Mouse (Mus musculus) CH12.LX (cell line): ENCODE results near the gene Laptm5. TPM values are rescaled to one million over a fixed set of nuclear protein-coding genes. Genes with fewer than 3 reads are reported as not detected.

ENCODE experiments used
- DNase-seq: peaks from one replicate; pipeline ENCODE4 v3.0.0-alpha.2; 2013; ENCODE audit errors: extremely low read depth
- H3K27ac ChIP-seq: 2 replicates; pipeline ENCODE4 v1.5.1; 2012; ENCODE audit warnings: low read depth, mild to moderate bottlenecking, control low read depth, moderate library complexity; ENCODE audit not compliant: insufficient read depth
- H3K27me3 ChIP-seq: replicated peaks from 2 replicates; pipeline ENCODE3; 2012; ENCODE audit warnings: inconsistent platforms
- H3K36me3 ChIP-seq, 2 experiments: replicated peaks in 1 of 2; 2 replicates each; pipeline versions ENCODE3 to v1.6.1; 2012; ENCODE audit warnings: inconsistent platforms in 1 of 2, low read length in 1 of 2, mild to moderate bottlenecking in 1 of 2, mixed read lengths in 1 of 2, moderate library complexity in 1 of 2; ENCODE audit not compliant: control insufficient read depth in 1 of 2, insufficient read depth in 1 of 2
- H3K4me1 ChIP-seq, 2 experiments: 2 replicates each; pipeline ENCODE4 v1.6.1; 2012; ENCODE audit warnings: inconsistent platforms in 1 of 2, moderate library complexity in 1 of 2; ENCODE audit not compliant: insufficient read depth in 2 of 2, control insufficient read depth in 1 of 2
- H3K4me2 ChIP-seq: 2 replicates; pipeline ENCODE4 v1.6.1; 2012; ENCODE audit warnings: low read depth, mild to moderate bottlenecking, control low read depth; ENCODE audit not compliant: poor library complexity, insufficient read depth, severe bottlenecking
- H3K4me3 ChIP-seq, 3 experiments: fragments of 150-350 bp in 1 of 3; sonication (generic) in 1 of 3; replicated peaks in 1 of 3; 2 replicates each; pipeline versions ENCODE3 to v1.5.1; 2011 to 2012; ENCODE audit warnings: low read depth in 2 of 3, low read length in 2 of 3, mild to moderate bottlenecking in 2 of 3, moderate library complexity in 2 of 3, control low read depth in 1 of 3, improper control_type of control experiment in 1 of 3, inconsistent platforms in 1 of 3, mixed read lengths in 1 of 3; ENCODE audit not compliant: poor library complexity in 1 of 3
- H3K79me2 ChIP-seq: replicated peaks from 2 replicates; pipeline ENCODE4 v1.6.1; 2012; ENCODE audit warnings: mild to moderate bottlenecking, moderate library complexity; ENCODE audit not compliant: control insufficient read depth, poor library complexity, insufficient read depth, severe bottlenecking; ENCODE audit errors: extremely low read depth
- H3K9ac ChIP-seq: 2 replicates; pipeline ENCODE4 v1.6.1; 2012; ENCODE audit warnings: low read depth, mild to moderate bottlenecking, control low read depth, moderate library complexity; ENCODE audit not compliant: insufficient read depth
- H3K9me3 ChIP-seq: replicated peaks from 2 replicates; pipeline ENCODE3; 2012; ENCODE audit warnings: low read length, inconsistent platforms, mixed read lengths
- BHLHE40 ChIP-seq: IDR thresholded peaks from 2 replicates; pipeline ENCODE4 v1.6.1; 2011; ENCODE audit warnings: mild to moderate bottlenecking, low read depth, low read length, improper control_type of control experiment
- CHD2 ChIP-seq: IDR thresholded peaks from 2 replicates; pipeline ENCODE4 v1.6.1; 2011; ENCODE audit warnings: low read length, improper control_type of control experiment
- CTCF ChIP-seq, 2 experiments: IDR thresholded peaks in 1 of 2; conservative IDR thresholded peaks in 1 of 2; 2 replicates each; pipeline ENCODE4 v1.5.1; 2011 to 2012; ENCODE audit warnings: low read depth in 2 of 2, low read length in 2 of 2, improper control_type of control experiment in 1 of 2, inconsistent platforms in 1 of 2, mild to moderate bottlenecking in 1 of 2, moderate library complexity in 1 of 2
- ELF1 ChIP-seq: IDR thresholded peaks from 2 replicates; pipeline ENCODE4 v1.6.1; 2014; ENCODE audit warnings: low read depth, mild to moderate bottlenecking, inconsistent platforms, low read length, improper control_type of control experiment
- EP300 ChIP-seq: IDR thresholded peaks from 2 replicates; pipeline ENCODE4 v1.6.1; 2011; ENCODE audit warnings: low read length, improper control_type of control experiment
- IRF4 ChIP-seq: IDR thresholded peaks from 2 replicates; pipeline ENCODE4 v1.6.1; 2014; ENCODE audit warnings: low read depth, mild to moderate bottlenecking, inconsistent platforms, low read length, improper control_type of control experiment
- MAX ChIP-seq: IDR thresholded peaks from 2 replicates; pipeline ENCODE4 v1.6.1; 2011; ENCODE audit warnings: low read length, improper control_type of control experiment
- MXI1 ChIP-seq: IDR thresholded peaks from 2 replicates; pipeline ENCODE4 v1.6.1; 2011; ENCODE audit warnings: mild to moderate bottlenecking, low read depth, low read length, improper control_type of control experiment
- MYC ChIP-seq: IDR thresholded peaks from 2 replicates; pipeline ENCODE4 v1.6.1; 2011; ENCODE audit warnings: low read depth, mild to moderate bottlenecking, improper control_type of control experiment, low read length
- NELFE ChIP-seq: IDR thresholded peaks from 2 replicates; pipeline ENCODE4 v1.6.1; 2011; ENCODE audit warnings: low read depth, low read length, improper control_type of control experiment
- NRF1 ChIP-seq: IDR thresholded peaks from 2 replicates; pipeline ENCODE4 v1.6.1; 2014; ENCODE audit warnings: low read depth, mild to moderate bottlenecking, inconsistent platforms, low read length, improper control_type of control experiment, moderate library complexity
- PAX5 ChIP-seq: IDR thresholded peaks from 2 replicates; pipeline ENCODE4 v1.6.1; 2012; ENCODE audit warnings: low read length, inconsistent platforms, mixed read lengths
- RAD21 ChIP-seq: IDR thresholded peaks from 2 replicates; pipeline ENCODE4 v1.6.1; 2011; ENCODE audit warnings: low read depth, mild to moderate bottlenecking, low read length, improper control_type of control experiment, moderate library complexity
- RCOR1 ChIP-seq: conservative IDR thresholded peaks from 2 replicates; pipeline ENCODE4 v1.6.1; 2012; ENCODE audit warnings: low read depth, mild to moderate bottlenecking, inconsistent platforms, low read length, improper control_type of control experiment
- SIN3A ChIP-seq: IDR thresholded peaks from 2 replicates; pipeline ENCODE4 v1.6.1; 2012; ENCODE audit warnings: low read length, improper control_type of control experiment, inconsistent platforms
- SMC3 ChIP-seq: IDR thresholded peaks from 2 replicates; pipeline ENCODE4 v1.6.1; 2011; ENCODE audit warnings: low read depth, low read length, improper control_type of control experiment
- TBP ChIP-seq: conservative IDR thresholded peaks from 2 replicates; pipeline ENCODE4 v1.6.1; 2011; ENCODE audit warnings: low read depth, low read length, improper control_type of control experiment
- TCF12 ChIP-seq: IDR thresholded peaks from 2 replicates; pipeline ENCODE4 v1.6.1; 2014; ENCODE audit warnings: low read depth, mild to moderate bottlenecking, inconsistent platforms, low read length, improper control_type of control experiment
- ZC3H11A ChIP-seq: IDR thresholded peaks from 2 replicates; pipeline ENCODE4 v1.6.1; 2012; ENCODE audit warnings: low read depth, mild to moderate bottlenecking, inconsistent platforms, low read length, improper control_type of control experiment
- ZMIZ1 ChIP-seq: IDR thresholded peaks from 2 replicates; pipeline ENCODE4 v1.6.1; 2012; ENCODE audit warnings: low read depth, mild to moderate bottlenecking, inconsistent platforms, low read length, improper control_type of control experiment
- ZNF384 ChIP-seq: IDR thresholded peaks from 2 replicates; pipeline ENCODE4 v1.6.1; 2012; ENCODE audit warnings: low read depth, low read length, improper control_type of control experiment, inconsistent platforms
- dilution Hi-C: fragments of 300-500 bp; cut with MboI; formaldehyde crosslinking; loops from 2 replicates; pipeline ENCODE4 v1.14.3; 2020; ENCODE audit warnings: low sequenced_read_pairs; ENCODE audit not compliant: extremely low pct_unique_long_range_greater_than_20kb, extremely low pct_ligation_motif_present
- in situ Hi-C: fragments of 300-500 bp; cut with MboI; formaldehyde crosslinking; loops from 3 replicates; pipeline ENCODE4 v1.14.3; 2019; ENCODE audit warnings: low sequenced_read_pairs, low pct_ligation_motif_present, low pct_unique_long_range_greater_than_20kb, mixed read lengths
- polyA plus RNA-seq: library from polyadenylated mRNA; unstranded; fragments of >175 nt; gene quantifications from 2 replicates; pipeline ENCODE4 v1.2.1, GENCODE M21; 2012; ENCODE audit warnings: low read depth; ENCODE audit not compliant: insufficient read length
- total RNA-seq, 2 experiments: library from RNA; depleted of rRNA; stranded (reverse); fragments of 300-350 nt in 1 of 2; fragments of >200 nt in 1 of 2; gene quantifications; 2 replicates each; pipeline ENCODE4 v1.2.3; 2012 to 2014

The Laptm5 gene
- total and polyA plus RNA-seq, 3 experiments, result 41.1 to 594 (median 225) TPM

DNA sequence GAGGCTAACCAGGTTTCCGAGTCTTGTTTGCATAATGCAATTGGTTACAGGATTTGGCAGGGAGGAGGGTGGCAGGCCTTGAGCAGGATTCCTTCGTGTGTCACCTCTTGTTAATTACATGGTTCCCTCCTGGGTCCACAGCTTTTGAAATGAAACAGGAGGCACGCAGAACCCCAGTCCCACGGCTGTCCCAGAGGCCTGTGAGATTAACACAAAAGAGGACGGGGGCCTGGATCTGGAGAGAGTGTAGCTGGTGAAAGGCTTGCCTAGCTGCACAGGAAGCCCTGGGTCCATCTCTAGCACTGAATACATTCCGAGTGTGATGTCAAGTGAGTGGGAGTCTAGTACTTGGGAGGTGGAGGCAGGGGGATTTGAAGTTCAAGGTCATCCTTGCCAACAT lies 46.8 kb downstream of the Laptm5 start:
- no peak for TF ChIP-seq ELF1
- no peak for TF ChIP-seq BHLHE40
- TF ChIP-seq NELFE, result no peak
- TF ChIP-seq CHD2, result no peak
- no peak for TF ChIP-seq SMC3
- no peak for TF ChIP-seq MAX
- no peak for TF ChIP-seq ZNF384
- no peak for TF ChIP-seq NRF1
- TF ChIP-seq TBP, result no peak
- no peak for TF ChIP-seq SIN3A
- TF ChIP-seq RAD21, result no peak
- TF ChIP-seq RCOR1, result no peak
- no peak for TF ChIP-seq TCF12
- no peak for TF ChIP-seq MYC
- no peak for TF ChIP-seq CTCF (conservative IDR thresholded peaks at IDR 0.05 in 1 of 2, IDR thresholded peaks at IDR 0.05 in 1 of 2; ENCODE audit: low read depth in 2 of 2, low read length in 2 of 2)
- no peak for TF ChIP-seq EP300
- TF ChIP-seq PAX5, result no peak
- no peak for TF ChIP-seq IRF4
- no peak for TF ChIP-seq MXI1
- in situ Hi-C loops (loop anchor here (10.0 to 25.0 kb wide), 3 partner anchors 178 to 885 kb away; partner anchors contain the start of gene Mecr), dilution Hi-C loops (no loop called here)

DNA sequence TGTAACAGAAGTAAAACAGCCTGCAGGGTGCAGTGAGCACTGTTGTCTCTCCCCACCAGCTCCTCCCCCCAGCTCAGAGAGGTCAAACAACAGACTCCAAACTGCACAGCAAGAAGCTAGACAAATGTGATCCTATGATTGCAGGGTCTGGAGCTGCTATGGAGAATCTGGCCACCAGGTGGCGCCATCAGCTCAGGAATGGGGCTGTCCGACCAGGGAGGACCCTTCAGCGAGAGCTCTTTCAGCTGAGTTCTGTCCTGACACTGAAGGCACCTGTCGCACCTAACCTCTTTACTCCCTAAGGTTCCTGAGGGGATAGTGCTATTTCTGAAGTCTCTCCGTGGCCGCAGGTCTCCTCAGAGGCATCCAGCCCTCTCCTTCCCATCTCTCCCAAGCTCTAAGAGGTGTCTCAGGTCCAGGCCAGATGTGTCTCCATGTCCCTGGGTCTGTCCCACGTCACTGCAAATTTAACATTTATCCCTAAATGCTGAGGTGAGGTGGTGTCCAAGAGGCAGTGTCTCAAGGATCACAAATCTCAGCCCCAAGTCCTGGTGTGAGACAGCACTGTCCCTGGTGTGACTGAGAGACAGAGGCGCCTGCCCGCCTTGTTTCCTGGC lies 47.3 kb downstream of the Laptm5 start:
- Histone ChIP-seq H3K4me3 (no peak overlapping the region), H3K36me3 (no peaks in the 10 kb centered on the region), H3K9me3 (no peaks in the 10 kb centered on the region), H3K79me2 (no peaks in the 10 kb centered on the region), H3K27me3 (peaks cover 91% of the 10 kb centered on the region), H3K27ac (no peak overlapping the region), H3K4me1 (no peaks in the 10 kb centered on the region), H3K9ac (no peak overlapping the region), H3K4me2 (no peak overlapping the region)
- dilution Hi-C loops, result no loop called here
- peak; percentile 74 for DNase-seq
- TF ChIP-seq CTCF (conservative IDR thresholded peaks at IDR 0.05 in 1 of 2, IDR thresholded peaks at IDR 0.05 in 1 of 2; ENCODE audit: low read depth in 2 of 2, low read length in 2 of 2) (peak; percentile 86 to 97), SMC3 (peak; percentile 96), RAD21 (peak; percentile 99), ZMIZ1 (no peak), NRF1 (no peak), MXI1 (no peak), ZC3H11A (peak; percentile 69)
- in situ Hi-C loops, result loop anchor here (25.0 kb wide), 1 partner anchor 177 kb away; no protein-coding TSS in a partner anchor

More for the DNA sequence above, 46.8 kb downstream of the Laptm5 start:
- Histone ChIP-seq H3K9ac (no peak overlapping the region), H3K4me3 (no peak overlapping the region), H3K4me1 (no peaks in the 10 kb centered on the region), H3K4me2 (no peak overlapping the region), H3K79me2 (no peaks in the 10 kb centered on the region), H3K9me3 (no peaks in the 10 kb centered on the region), H3K27me3 (peaks cover 90% of the 10 kb centered on the region), H3K36me3 (no peaks in the 10 kb centered on the region), H3K27ac (no peak overlapping the region)
- no peak for DNase-seq
